Mouse (Mus musculus): ENCODE results near the gene Ptprt.

DNA sequence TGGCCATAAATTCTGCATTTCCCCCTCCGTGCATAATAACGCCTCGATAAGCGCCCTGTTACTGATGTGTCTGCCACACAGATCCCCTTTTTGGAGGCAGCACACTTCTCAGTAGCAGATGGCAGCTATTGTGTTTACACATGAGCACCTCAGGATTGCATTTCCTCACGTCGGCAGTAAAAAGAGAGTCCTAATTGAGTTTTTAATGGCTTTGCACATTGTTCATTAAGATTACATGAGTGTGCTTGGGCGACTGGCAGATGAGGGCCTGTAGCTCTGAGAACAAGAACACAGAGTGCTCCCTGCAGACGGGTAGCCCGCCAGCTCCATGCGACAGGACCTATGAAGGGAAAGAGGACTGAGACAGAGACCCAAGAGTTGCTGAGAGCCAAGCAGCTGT lies 378.8 kb downstream of the Ptprt start:
- TF ChIP-seq GATA1 (IDR thresholded peaks at IDR 0.05; ENCODE audit: borderline replicate concordance, low read length) = no peak
- TF ChIP-seq FLI1 (IDR thresholded peaks at IDR 0.05; ENCODE audit: low read length) = no peak

Measured in megakaryocyte, embryonic 14.5 days (primary cell).